Mouse (Mus musculus) lung, postnatal 0 days (tissue): ENCODE measurements around the gene Tle4.

Experiments used
- CTCF ChIP-seq: IDR thresholded peaks from 2 replicates; pipeline ENCODE4 v1.5.1; 2016; ENCODE audit warnings: antibody characterized with exemption, mild to moderate bottlenecking
- EP300 ChIP-seq: IDR thresholded peaks from 2 replicates; pipeline ENCODE4 v1.6.1; 2016; ENCODE audit warnings: antibody characterized with exemption, mild to moderate bottlenecking, control low read depth

GRCm38 (mm10) chr19:14453486-14453885 is 144.4 kb downstream of the Tle4 start:
- TF ChIP-seq CTCF (no peak), EP300 (no peak)
